Mouse (Mus musculus): Measurements from ENCODE around the gene P3h1. TPM values are rescaled to one million over a fixed set of nuclear protein-coding genes. Genes with fewer than 3 reads are reported as not detected.
A peak's percentile ranks its signal among the peaks of the same experiment; 100 is the strongest.
"Not testable (repeated sequence)": the region's sequence is repeated elsewhere in the genome, so short reads cannot be mapped to it uniquely, and the experiment has no call there.

Gene P3h1
- total and polyA plus RNA-seq, 3 experiments, result 10.5 to 14.5 (median 10.8) TPM

DNA sequence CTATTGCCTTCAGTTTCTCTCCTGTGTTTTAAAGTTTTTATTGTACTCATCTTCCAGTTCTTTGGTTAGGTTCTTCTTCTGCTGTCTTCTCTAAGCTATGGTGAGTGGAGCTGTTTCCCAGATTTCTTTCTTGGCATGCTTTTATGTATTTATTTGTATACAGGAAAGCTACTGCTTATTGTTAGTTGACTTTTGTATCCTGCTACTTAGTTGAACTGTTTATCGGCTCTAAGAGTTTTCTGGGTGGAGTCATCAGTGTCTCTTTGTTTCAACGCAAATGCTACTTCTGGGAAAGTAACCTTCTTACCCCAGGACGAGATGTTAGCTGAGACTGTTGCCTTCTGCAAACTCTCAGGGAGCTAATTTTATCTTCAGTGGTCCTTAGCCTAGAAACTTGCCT is 30.7 kb downstream of the P3h1 start:
- peak overlapping the region; percentile 84 for H3K27ac ChIP-seq
- 44% methylated on average over 3 of the region's 3 CpGs for WGBS
- H3K27me3 ChIP-seq (ENCODE audit: control insufficient read depth, insufficient read depth, low read length), result no peaks in the 10 kb centered on the region
- no peak overlapping the region for H3K9ac ChIP-seq (ENCODE audit: low read depth, low read length)
- H3K4me3 ChIP-seq, result no peak overlapping the region
- H3K4me1 ChIP-seq (ENCODE audit: control insufficient read depth, insufficient read depth, low read length), result peaks cover 16% of the 10 kb centered on the region
- TF ChIP-seq EP300 (IDR thresholded peaks at IDR 0.05; ENCODE audit: insufficient read depth, low read depth, low read length) (no peak), POLR2A (IDR thresholded peaks at IDR 0.05; ENCODE audit: insufficient read depth, low read depth, low read length) (no peak), CTCF (IDR thresholded peaks at IDR 0.05) (no peak)
- no peaks in the 10 kb centered on the region for H3K79me2 ChIP-seq (replicated peaks; ENCODE audit: control insufficient read depth, insufficient read depth, low read length)
- no peak for DNase-seq
- intact Hi-C loops (cut with DNase I), result no loop called here
- H3K36me3 ChIP-seq (ENCODE audit: control insufficient read depth, insufficient read depth, low read length), result peaks cover 6% of the 10 kb centered on the region; the same call in 1 of the 2 replicates

GRCm38 (mm10) chr4:119266606-119267005 is 33.9 kb downstream of the P3h1 start:
- no peak for TF ChIP-seq EP300 (IDR thresholded peaks at IDR 0.05; ENCODE audit: insufficient read depth, low read depth, low read length)
- TF ChIP-seq POLR2A (IDR thresholded peaks at IDR 0.05; ENCODE audit: insufficient read depth, low read depth, low read length), result no peak
- TF ChIP-seq CTCF (IDR thresholded peaks at IDR 0.05), result no peak
- no peak for DNase-seq
- 49% methylated on average over 13 of the region's 13 CpGs for WGBS
- H3K36me3 ChIP-seq (ENCODE audit: control insufficient read depth, insufficient read depth, low read length), result peaks cover 6% of the 10 kb centered on the region; the same call in 1 of the 2 replicates
- intact Hi-C loops (cut with DNase I), result no loop called here
- peaks cover 8% of the 10 kb centered on the region for H3K4me1 ChIP-seq (ENCODE audit: control insufficient read depth, insufficient read depth, low read length)
- H3K27me3 ChIP-seq (ENCODE audit: control insufficient read depth, insufficient read depth, low read length), result no peaks in the 10 kb centered on the region
- no peaks in the 10 kb centered on the region for H3K79me2 ChIP-seq (replicated peaks; ENCODE audit: control insufficient read depth, insufficient read depth, low read length)
- no peak overlapping the region; the same call in 1 of the 2 replicates for H3K27ac ChIP-seq
- H3K9ac ChIP-seq (ENCODE audit: low read depth, low read length), result no peak overlapping the region
- H3K4me3 ChIP-seq, result no peak overlapping the region

GRCm38 (mm10) chr4:119274627-119275026 is 41.9 kb downstream of the P3h1 start:
- TF ChIP-seq POLR2A (IDR thresholded peaks at IDR 0.05; ENCODE audit: insufficient read depth, low read depth, low read length) (peak; percentile 49; the same call in 1 of the 2 replicates), EP300 (IDR thresholded peaks at IDR 0.05; ENCODE audit: insufficient read depth, low read depth, low read length) (peak; percentile 45; the same call in 1 of the 2 replicates), CTCF (IDR thresholded peaks at IDR 0.05) (no peak)
- H3K9ac ChIP-seq (ENCODE audit: low read depth, low read length), result peak overlapping the region; percentile 49
- H3K36me3 ChIP-seq (ENCODE audit: control insufficient read depth, insufficient read depth, low read length), result peaks cover 33% of the 10 kb centered on the region
- intact Hi-C loops (cut with DNase I), result loop anchor here (1.0 to 2.0 kb wide), 2 partner anchors 13 to 28 kb away; no protein-coding TSS in a partner anchor
- H3K4me1 ChIP-seq (ENCODE audit: control insufficient read depth, insufficient read depth, low read length), result peaks cover 9% of the 10 kb centered on the region
- no peak overlapping the region; the same call in 1 of the 2 replicates for H3K4me3 ChIP-seq
- no peaks in the 10 kb centered on the region for H3K27me3 ChIP-seq (ENCODE audit: control insufficient read depth, insufficient read depth, low read length)
- WGBS, result 51% methylated on average over 1 of the region's 1 CpGs
- DNase-seq, result peak in 1 of 2 experiments; percentile 57
- H3K79me2 ChIP-seq (replicated peaks; ENCODE audit: control insufficient read depth, insufficient read depth, low read length), result no peaks in the 10 kb centered on the region
- H3K27ac ChIP-seq, result peak overlapping the region; percentile 94

GRCm38 (mm10) chr4:119275226-119275625 is 42.5 kb downstream of the P3h1 start:
- Histone ChIP-seq H3K36me3 (ENCODE audit: control insufficient read depth, insufficient read depth, low read length) (peaks cover 34% of the 10 kb centered on the region), H3K4me1 (ENCODE audit: control insufficient read depth, insufficient read depth, low read length) (peaks cover 9% of the 10 kb centered on the region), H3K27ac (peak overlapping the region; percentile 94), H3K27me3 (ENCODE audit: control insufficient read depth, insufficient read depth, low read length) (no peaks in the 10 kb centered on the region), H3K9ac (ENCODE audit: low read depth, low read length) (peak overlapping the region; percentile 49), H3K4me3 (no peak overlapping the region; the same call in 1 of the 2 replicates), H3K79me2 (replicated peaks; ENCODE audit: control insufficient read depth, insufficient read depth, low read length) (no peaks in the 10 kb centered on the region)
- DNase-seq, result peak in 1 of 2 experiments; percentile 47
- TF ChIP-seq POLR2A (IDR thresholded peaks at IDR 0.05; ENCODE audit: insufficient read depth, low read depth, low read length), result peak; percentile 70; the same call in 1 of the 2 replicates
- peak; percentile 55 for TF ChIP-seq CTCF (IDR thresholded peaks at IDR 0.05)
- no peak for TF ChIP-seq EP300 (IDR thresholded peaks at IDR 0.05; ENCODE audit: insufficient read depth, low read depth, low read length)
- 16% methylated on average over 2 of the region's 2 CpGs for WGBS
- intact Hi-C loops (cut with DNase I), result loop anchor here (1.0 to 2.0 kb wide), 2 partner anchors 14 to 28 kb away; no protein-coding TSS in a partner anchor

GRCm38 (mm10) chr4:119275726-119276125 is 43.0 kb downstream of the P3h1 start:
- intact Hi-C loops (cut with DNase I), result loop anchor here (1.0 to 2.0 kb wide), 3 partner anchors 14 to 29 kb away; no protein-coding TSS in a partner anchor

DNA sequence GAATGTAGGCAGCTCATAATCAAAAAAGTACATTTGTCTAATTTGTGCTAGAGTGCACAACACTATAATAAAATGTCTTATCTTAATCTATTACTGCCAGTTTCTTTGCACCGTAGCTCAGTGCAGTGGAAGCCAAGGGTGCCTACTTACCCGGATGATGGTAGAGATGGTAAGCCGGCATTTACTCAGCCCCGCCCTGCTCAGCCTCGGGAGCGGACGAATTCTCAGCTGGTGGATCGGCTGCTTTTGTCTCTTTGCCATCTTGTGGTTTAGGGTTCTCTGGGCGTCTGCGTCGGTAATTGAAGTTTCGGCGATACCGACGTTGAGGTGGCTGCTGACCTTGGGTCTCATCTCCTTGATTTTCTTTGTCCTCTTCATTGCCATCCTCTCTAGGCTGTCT is 46.1 kb downstream of the P3h1 start:
- not testable (repeated sequence) for H3K4me1 ChIP-seq (ENCODE audit: control insufficient read depth, insufficient read depth, low read length); H3K9ac ChIP-seq (ENCODE audit: low read depth, low read length)
- 89% methylated on average over 15 of the region's 15 CpGs for WGBS

More at GRCm38 (mm10) chr4:119275726-119276125, 43.0 kb downstream of the P3h1 start:
- Histone ChIP-seq H3K4me1 (ENCODE audit: control insufficient read depth, insufficient read depth, low read length) (peaks cover 9% of the 10 kb centered on the region), H3K27me3 (ENCODE audit: control insufficient read depth, insufficient read depth, low read length) (no peaks in the 10 kb centered on the region), H3K36me3 (ENCODE audit: control insufficient read depth, insufficient read depth, low read length) (peaks cover 34% of the 10 kb centered on the region), H3K4me3 (no peak overlapping the region), H3K9ac (ENCODE audit: low read depth, low read length) (no peak overlapping the region; the same call in 1 of the 2 replicates), H3K27ac (peak overlapping the region; percentile 94), H3K79me2 (replicated peaks; ENCODE audit: control insufficient read depth, insufficient read depth, low read length) (no peaks in the 10 kb centered on the region)
- no peak for DNase-seq
- TF ChIP-seq POLR2A (IDR thresholded peaks at IDR 0.05; ENCODE audit: insufficient read depth, low read depth, low read length) (no peak), EP300 (IDR thresholded peaks at IDR 0.05; ENCODE audit: insufficient read depth, low read depth, low read length) (no peak), CTCF (IDR thresholded peaks at IDR 0.05) (no peak)
- WGBS, result 47% methylated on average over 2 of the region's 2 CpGs

More for the DNA sequence above, 46.1 kb downstream of the P3h1 start:
- intact Hi-C loops (cut with DNase I); H3K27ac ChIP-seq; H3K79me2 ChIP-seq (replicated peaks; ENCODE audit: control insufficient read depth, insufficient read depth, low read length); DNase-seq; H3K4me3 ChIP-seq; H3K27me3 ChIP-seq (ENCODE audit: control insufficient read depth, insufficient read depth, low read length): not testable (repeated sequence)
- H3K36me3 ChIP-seq (ENCODE audit: control insufficient read depth, insufficient read depth, low read length), result peaks cover 37% of the 10 kb centered on the region

Measured in heart, adult 2 months (tissue).